Mouse (Mus musculus) stomach, postnatal 0 days (tissue): Measurements from ENCODE around the gene Plod2.

Source experiments
- CTCF ChIP-seq: IDR thresholded peaks from 2 replicates; pipeline ENCODE4 v1.5.1; 2016; ENCODE audit warnings: antibody characterized with exemption, low read depth, mild to moderate bottlenecking, moderate library complexity
- EP300 ChIP-seq: optimal IDR thresholded peaks from 2 replicates; pipeline ENCODE3; 2016; ENCODE audit warnings: antibody characterized with exemption

DNA sequence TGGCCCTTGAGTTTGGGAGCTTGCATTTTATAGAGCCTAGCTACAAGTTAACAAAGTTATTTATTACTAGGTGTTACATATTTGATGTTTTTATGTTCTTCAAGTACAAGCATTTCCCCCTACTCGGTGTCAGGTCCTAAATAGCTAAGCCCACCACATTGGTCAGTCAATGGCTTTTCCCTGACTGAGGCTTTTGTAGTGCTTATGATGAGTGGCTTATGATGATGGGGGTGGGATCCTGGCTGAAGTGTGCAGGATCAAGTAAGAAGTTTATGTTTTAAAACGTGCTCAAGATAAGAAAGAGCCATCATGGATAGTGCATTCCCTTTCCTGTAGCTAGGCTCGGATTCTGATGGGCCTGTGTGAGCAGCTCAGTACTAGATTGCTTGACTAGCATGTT is 10.7 kb downstream of the Plod2 start:
- TF ChIP-seq EP300 = no peak
- no peak for TF ChIP-seq CTCF
